Mouse (Mus musculus): ENCODE data around the gene Srp68. TPM values are rescaled to one million over a fixed set of nuclear protein-coding genes. Genes with fewer than 3 reads are reported as not detected.

Gene Srp68
- polyA plus RNA-seq, 1 experiment from 2014 or later = 88.2 TPM

DNA sequence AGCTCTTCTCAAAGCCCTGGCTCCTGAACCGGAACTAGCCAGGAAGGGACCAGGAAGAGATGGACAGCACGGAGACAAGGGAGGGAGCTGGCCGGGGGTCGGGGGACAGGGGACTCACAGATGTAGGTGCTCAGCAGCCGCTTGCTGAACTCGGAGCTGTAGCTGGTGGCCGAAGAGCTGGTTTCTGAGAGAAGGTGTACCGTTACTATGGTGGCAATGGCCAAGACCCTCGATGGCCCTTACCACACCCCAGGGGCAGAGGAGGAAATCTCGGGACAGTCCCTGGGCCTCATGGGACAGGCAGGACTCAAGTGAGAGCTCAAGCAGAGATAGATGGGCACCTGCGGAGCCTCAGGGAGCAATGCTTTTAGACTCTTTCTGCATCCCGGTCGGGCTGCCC, 18.4 kb upstream of the Srp68 start:
- 91% methylated on average over 13 of the region's 13 CpGs for WGBS
- Histone ChIP-seq H3K4me2 (ENCODE audit: low read depth, severe bottlenecking) (no peak overlapping the region), H3K9ac (ENCODE audit: low read length) (no peak overlapping the region), H3K9me3 (ENCODE audit: control insufficient read depth, low read length) (no peaks in the 10 kb centered on the region), H3K4me1 (ENCODE audit: control insufficient read depth, insufficient read depth, low read length) (no peaks in the 10 kb centered on the region), H3K27me3 (ENCODE audit: control insufficient read depth, insufficient read depth, low read length) (no peaks in the 10 kb centered on the region), H3K36me3 (ENCODE audit: control insufficient read depth, insufficient read depth, low read length) (peaks cover 7% of the 10 kb centered on the region), H3K4me3 (ENCODE audit: low read depth, low read length) (no peak overlapping the region), H3K27ac (replicated peaks; ENCODE audit: low read depth, low read length) (no peak overlapping the region)
- DNase-seq (ENCODE audit: low spot score) = no peak
- no peak for ATAC-seq (ENCODE audit: insufficient number of reproducible peaks, low FRiP score, low TSS enrichment, low read depth)

GRCm38 (mm10) chr11:116290556-116290955, 16.5 kb upstream of the Srp68 start:
- Histone ChIP-seq H3K9ac (ENCODE audit: low read length) (no peak overlapping the region), H3K27me3 (ENCODE audit: control insufficient read depth, insufficient read depth, low read length) (no peaks in the 10 kb centered on the region; the same call in 1 of the 2 replicates), H3K4me3 (ENCODE audit: low read depth, low read length) (no peak overlapping the region), H3K36me3 (ENCODE audit: control insufficient read depth, insufficient read depth, low read length) (peaks cover 7% of the 10 kb centered on the region; the same call in 1 of the 2 replicates), H3K9me3 (ENCODE audit: control insufficient read depth, low read length) (no peaks in the 10 kb centered on the region), H3K4me1 (ENCODE audit: control insufficient read depth, insufficient read depth, low read length) (no peaks in the 10 kb centered on the region), H3K27ac (replicated peaks; ENCODE audit: low read depth, low read length) (no peak overlapping the region), H3K4me2 (ENCODE audit: low read depth, severe bottlenecking) (no peak overlapping the region)
- ATAC-seq (ENCODE audit: insufficient number of reproducible peaks, low FRiP score, low TSS enrichment, low read depth) = no peak
- 72% methylated on average over 8 of the region's 8 CpGs for WGBS
- DNase-seq (ENCODE audit: low spot score) = no peak

DNA sequence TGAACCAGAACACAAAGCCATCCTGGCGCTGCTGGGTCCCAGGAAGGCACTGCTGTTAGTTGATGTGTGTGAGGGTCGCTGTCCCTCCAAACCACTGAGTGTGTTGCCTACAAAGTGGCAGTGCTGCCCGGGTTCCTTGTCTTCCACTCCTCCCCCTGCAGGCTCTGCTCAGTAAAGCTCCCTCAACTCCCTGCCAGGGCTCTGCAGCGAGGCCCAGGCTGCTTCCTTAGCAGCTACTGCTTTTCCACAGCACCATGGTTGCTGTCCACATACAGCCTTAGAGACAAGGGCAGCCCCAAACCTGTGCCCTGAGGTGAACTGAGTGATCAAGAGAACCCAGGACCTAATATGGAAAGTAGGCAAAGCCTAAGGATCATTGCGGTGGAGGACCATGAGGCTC, 13.3 kb upstream of the Srp68 start:
- Histone ChIP-seq H3K4me1 (ENCODE audit: control insufficient read depth, insufficient read depth, low read length) (no peaks in the 10 kb centered on the region), H3K27ac (replicated peaks; ENCODE audit: low read depth, low read length) (no peak overlapping the region), H3K4me2 (ENCODE audit: low read depth, severe bottlenecking) (no peak overlapping the region), H3K4me3 (ENCODE audit: low read depth, low read length) (no peak overlapping the region), H3K9me3 (ENCODE audit: control insufficient read depth, low read length) (no peaks in the 10 kb centered on the region), H3K9ac (ENCODE audit: low read length) (no peak overlapping the region), H3K27me3 (ENCODE audit: control insufficient read depth, insufficient read depth, low read length) (peaks cover 28% of the 10 kb centered on the region), H3K36me3 (ENCODE audit: control insufficient read depth, insufficient read depth, low read length) (peaks cover 7% of the 10 kb centered on the region; the same call in 1 of the 2 replicates)
- DNase-seq (ENCODE audit: low spot score) (no peak), ATAC-seq (ENCODE audit: insufficient number of reproducible peaks, low FRiP score, low TSS enrichment, low read depth) (no peak)
- 80% methylated on average over 5 of the region's 5 CpGs for WGBS

DNA sequence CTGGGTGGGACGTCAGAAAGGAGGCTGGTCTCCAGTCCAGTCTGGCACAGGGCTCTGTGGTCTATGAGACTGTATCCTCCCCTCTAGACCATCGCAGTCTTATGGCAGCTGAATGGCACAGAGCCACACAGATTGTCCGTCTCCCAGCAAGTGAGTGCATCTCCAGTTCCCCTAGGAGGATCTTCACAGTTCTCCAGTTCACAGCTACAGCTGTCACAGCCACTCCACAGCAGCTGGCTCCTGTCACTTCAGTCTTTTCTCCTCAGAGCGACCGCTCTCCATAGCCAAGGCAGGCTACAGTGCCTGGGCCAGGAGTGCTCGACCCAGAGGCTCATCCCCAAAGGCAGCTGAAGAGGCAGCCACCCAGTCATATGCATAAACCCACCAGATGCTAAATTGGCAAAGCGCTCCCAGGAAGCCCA, 11.8 kb upstream of the Srp68 start:
- Histone ChIP-seq H3K4me3 (ENCODE audit: low read depth, low read length) (no peak overlapping the region), H3K36me3 (ENCODE audit: control insufficient read depth, insufficient read depth, low read length) (peaks cover 3% of the 10 kb centered on the region; the same call in 1 of the 2 replicates), H3K4me1 (ENCODE audit: control insufficient read depth, insufficient read depth, low read length) (peaks cover 4% of the 10 kb centered on the region; the same call in 1 of the 2 replicates), H3K4me2 (ENCODE audit: low read depth, severe bottlenecking) (no peak overlapping the region), H3K27ac (replicated peaks; ENCODE audit: low read depth, low read length) (no peak overlapping the region), H3K9ac (ENCODE audit: low read length) (no peak overlapping the region), H3K9me3 (ENCODE audit: control insufficient read depth, low read length) (no peaks in the 10 kb centered on the region), H3K27me3 (ENCODE audit: control insufficient read depth, insufficient read depth, low read length) (peaks cover 44% of the 10 kb centered on the region)
- DNase-seq (ENCODE audit: low spot score) (no peak), ATAC-seq (ENCODE audit: insufficient number of reproducible peaks, low FRiP score, low TSS enrichment, low read depth) (no peak)
- 74% methylated on average over 7 of the region's 7 CpGs for WGBS

GRCm38 (mm10) chr11:116283982-116284381, 10.0 kb upstream of the Srp68 start:
- Histone ChIP-seq H3K36me3 (ENCODE audit: control insufficient read depth, insufficient read depth, low read length) (peaks cover 3% of the 10 kb centered on the region; the same call in 1 of the 2 replicates), H3K9ac (ENCODE audit: low read length) (no peak overlapping the region), H3K27me3 (ENCODE audit: control insufficient read depth, insufficient read depth, low read length) (peaks cover 53% of the 10 kb centered on the region), H3K4me3 (ENCODE audit: low read depth, low read length) (no peak overlapping the region), H3K27ac (replicated peaks; ENCODE audit: low read depth, low read length) (no peak overlapping the region), H3K4me1 (ENCODE audit: control insufficient read depth, insufficient read depth, low read length) (peaks cover 4% of the 10 kb centered on the region; the same call in 1 of the 2 replicates), H3K9me3 (ENCODE audit: control insufficient read depth, low read length) (no peaks in the 10 kb centered on the region), H3K4me2 (ENCODE audit: low read depth, severe bottlenecking) (no peak overlapping the region)
- DNase-seq (ENCODE audit: low spot score) (no peak), ATAC-seq (ENCODE audit: insufficient number of reproducible peaks, low FRiP score, low TSS enrichment, low read depth) (no peak)
- WGBS = 41% methylated on average over 6 of the region's 6 CpGs

GRCm38 (mm10) chr11:116282912-116283521, 9.0 kb upstream of the Srp68 start:
- H3K36me3 ChIP-seq (ENCODE audit: control insufficient read depth, insufficient read depth, low read length) = peaks cover under 1% of the 10 kb centered on the region; the same call in 1 of the 2 replicates
- H3K9ac ChIP-seq (ENCODE audit: low read length) = no peak overlapping the region
- peaks cover 53% of the 10 kb centered on the region for H3K27me3 ChIP-seq (ENCODE audit: control insufficient read depth, insufficient read depth, low read length)
- ATAC-seq (ENCODE audit: insufficient number of reproducible peaks, low FRiP score, low TSS enrichment, low read depth) (no peak), DNase-seq (ENCODE audit: low spot score) (peak; percentile 33)
- H3K4me1 ChIP-seq (ENCODE audit: control insufficient read depth, insufficient read depth, low read length) = peaks cover 4% of the 10 kb centered on the region; the same call in 1 of the 2 replicates
- H3K4me3 ChIP-seq (ENCODE audit: low read depth, low read length) = no peak overlapping the region
- H3K9me3 ChIP-seq (ENCODE audit: control insufficient read depth, low read length) = no peaks in the 10 kb centered on the region
- no peak overlapping the region for H3K4me2 ChIP-seq (ENCODE audit: low read depth, severe bottlenecking)
- WGBS = 10% methylated on average over 48 of the region's 48 CpGs
- no peak overlapping the region for H3K27ac ChIP-seq (replicated peaks; ENCODE audit: low read depth, low read length)

DNA sequence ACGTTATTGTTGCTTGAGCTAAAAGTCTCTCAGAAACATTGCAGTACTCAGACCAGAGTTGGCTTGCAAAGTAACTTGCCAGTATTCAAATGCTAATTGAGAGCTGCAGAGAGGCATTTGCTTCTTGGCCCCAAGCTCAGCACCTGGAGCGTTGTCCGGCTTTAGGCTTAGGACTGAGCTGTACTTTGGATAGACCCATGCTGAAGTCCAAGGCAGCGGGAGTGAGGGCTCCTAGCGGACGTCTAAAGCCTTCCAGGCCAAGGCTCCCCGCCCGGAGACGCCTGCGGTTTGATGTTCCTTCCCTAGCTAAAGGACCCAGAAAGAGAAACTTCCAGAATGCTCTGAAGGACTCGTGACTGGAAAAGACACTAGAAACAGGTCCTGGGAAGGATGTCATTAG, 8.1 kb upstream of the Srp68 start:
- Histone ChIP-seq H3K4me1 (ENCODE audit: control insufficient read depth, insufficient read depth, low read length) (peaks cover 4% of the 10 kb centered on the region; the same call in 1 of the 2 replicates), H3K9ac (ENCODE audit: low read length) (no peak overlapping the region), H3K27ac (replicated peaks; ENCODE audit: low read depth, low read length) (no peak overlapping the region), H3K4me2 (ENCODE audit: low read depth, severe bottlenecking) (no peak overlapping the region), H3K36me3 (ENCODE audit: control insufficient read depth, insufficient read depth, low read length) (no peaks in the 10 kb centered on the region), H3K9me3 (ENCODE audit: control insufficient read depth, low read length) (no peaks in the 10 kb centered on the region), H3K27me3 (ENCODE audit: control insufficient read depth, insufficient read depth, low read length) (peaks cover 53% of the 10 kb centered on the region), H3K4me3 (ENCODE audit: low read depth, low read length) (no peak overlapping the region)
- under 1% methylated on average over 11 of the region's 11 CpGs for WGBS
- DNase-seq (ENCODE audit: low spot score) = peak; percentile 57
- ATAC-seq (ENCODE audit: insufficient number of reproducible peaks, low FRiP score, low TSS enrichment, low read depth) = no peak

- peak overlapping the region; percentile 19 for H3K4me3 ChIP-seq (ENCODE audit: low read depth, low read length)
- peak; percentile 40 for DNase-seq (ENCODE audit: low spot score)
- H3K4me1 ChIP-seq (ENCODE audit: control insufficient read depth, insufficient read depth, low read length) = peaks cover 4% of the 10 kb centered on the region; the same call in 1 of the 2 replicates
- H3K27ac ChIP-seq (replicated peaks; ENCODE audit: low read depth, low read length) = no peak overlapping the region
- H3K4me2 ChIP-seq (ENCODE audit: low read depth, severe bottlenecking) = peak overlapping the region; percentile 41
- WGBS = 2% methylated on average over 18 of the region's 18 CpGs
- no peaks in the 10 kb centered on the region for H3K9me3 ChIP-seq (ENCODE audit: control insufficient read depth, low read length)
- no peak for ATAC-seq (ENCODE audit: insufficient number of reproducible peaks, low FRiP score, low TSS enrichment, low read depth)
- H3K27me3 ChIP-seq (ENCODE audit: control insufficient read depth, insufficient read depth, low read length) = peaks cover 53% of the 10 kb centered on the region
- no peaks in the 10 kb centered on the region for H3K36me3 ChIP-seq (ENCODE audit: control insufficient read depth, insufficient read depth, low read length)
- H3K9ac ChIP-seq (ENCODE audit: low read length) = no peak overlapping the region
These were observed 7.7 kb upstream of the Srp68 start for GRCm38 (mm10) chr11:116281671-116282070.
